Mouse (Mus musculus): ENCODE measurements at regions not wholly inside any gene's neighbourhood (a gene's known extent, or its start where the extent isn't known, plus 50 kb on each side); places are given as distances from the start of the nearest gene placed in this dataset.
"Not testable (repeated sequence)": the region's sequence is repeated elsewhere in the genome, so short reads cannot be mapped to it uniquely, and the experiment has no call there.

- no peak overlapping the region for H3K4me3 ChIP-seq (replicated peaks; ENCODE audit: extremely low read depth, low read depth, low read length)
- DNase-seq: no peak
- WGBS: 54% methylated on average over 6 of the region's 6 CpGs
- no peaks in the 10 kb centered on the region for H3K4me1 ChIP-seq (ENCODE audit: control insufficient read depth, insufficient read depth, low read length)
- TF ChIP-seq POLR2A (IDR thresholded peaks at IDR 0.05; ENCODE audit: borderline replicate concordance, extremely low read depth, low read depth, low read length) (no peak), CTCF (IDR thresholded peaks at IDR 0.05; ENCODE audit: insufficient read depth, low read length) (no peak)
Observed at GRCm38 (mm10) chr16:31533196-31533777, 111.2 kb downstream of the Bdh1 start.

GRCm38 (mm10) chr16:31534923-31535523 is 112.9 kb downstream of the Bdh1 start:
- TF ChIP-seq CTCF (IDR thresholded peaks at IDR 0.05; ENCODE audit: insufficient read depth, low read length) (no peak), POLR2A (IDR thresholded peaks at IDR 0.05; ENCODE audit: borderline replicate concordance, extremely low read depth, low read depth, low read length) (no peak)
- Histone ChIP-seq H3K4me1 (ENCODE audit: control insufficient read depth, insufficient read depth, low read length) (no peaks in the 10 kb centered on the region), H3K4me3 (replicated peaks; ENCODE audit: extremely low read depth, low read depth, low read length) (no peak overlapping the region)
- WGBS: 58% methylated on average over 4 of the region's 4 CpGs
- DNase-seq: no peak

- DNase-seq: no peak
- 92% methylated on average over 3 of the region's 3 CpGs for WGBS
- H3K4me3 ChIP-seq (replicated peaks; ENCODE audit: extremely low read depth, low read depth, low read length): no peak overlapping the region
- H3K4me1 ChIP-seq (ENCODE audit: control insufficient read depth, insufficient read depth, low read length): no peaks in the 10 kb centered on the region
- no peak for TF ChIP-seq POLR2A (IDR thresholded peaks at IDR 0.05; ENCODE audit: borderline replicate concordance, extremely low read depth, low read depth, low read length)
Observed at GRCm38 (mm10) chr16:31536328-31536727, 114.2 kb downstream of the Bdh1 start.

GRCm38 (mm10) chr16:31538606-31539005 is 116.5 kb downstream of the Bdh1 start:
- WGBS: 50% methylated on average over 3 of the region's 3 CpGs
- DNase-seq: no peak
- Histone ChIP-seq H3K4me3 (replicated peaks; ENCODE audit: extremely low read depth, low read depth, low read length) (no peak overlapping the region), H3K4me1 (ENCODE audit: control insufficient read depth, insufficient read depth, low read length) (no peaks in the 10 kb centered on the region)
- no peak for TF ChIP-seq CTCF (IDR thresholded peaks at IDR 0.05; ENCODE audit: insufficient read depth, low read length)

- TF ChIP-seq CTCF (IDR thresholded peaks at IDR 0.05; ENCODE audit: insufficient read depth, low read length) (no peak), POLR2A (IDR thresholded peaks at IDR 0.05; ENCODE audit: borderline replicate concordance, extremely low read depth, low read depth, low read length) (no peak)
- WGBS: 53% methylated on average over 10 of the region's 10 CpGs
- DNase-seq: no peak
- Histone ChIP-seq H3K4me1 (ENCODE audit: control insufficient read depth, insufficient read depth, low read length) (no peaks in the 10 kb centered on the region; the same call in 1 of the 2 replicates), H3K4me3 (replicated peaks; ENCODE audit: extremely low read depth, low read depth, low read length) (no peak overlapping the region)
Observed at GRCm38 (mm10) chr16:31543499-31544170, 119.6 kb upstream of the Dlg1 start.

- TF ChIP-seq CTCF (IDR thresholded peaks at IDR 0.05; ENCODE audit: insufficient read depth, low read length): no peak
- no peak for TF ChIP-seq POLR2A (IDR thresholded peaks at IDR 0.05; ENCODE audit: borderline replicate concordance, extremely low read depth, low read depth, low read length)
- no peak for DNase-seq
- H3K4me1 ChIP-seq (ENCODE audit: control insufficient read depth, insufficient read depth, low read length): no peaks in the 10 kb centered on the region; the same call in 1 of the 2 replicates
- WGBS: 11% methylated on average over 18 of the region's 18 CpGs
- H3K4me3 ChIP-seq (replicated peaks; ENCODE audit: extremely low read depth, low read depth, low read length): no peak overlapping the region
Observed at GRCm38 (mm10) chr16:31546062-31546827, 117.0 kb upstream of the Dlg1 start.

GRCm38 (mm10) chr16:31546828-31547224 is 116.4 kb upstream of the Dlg1 start:
- TF ChIP-seq POLR2A (IDR thresholded peaks at IDR 0.05; ENCODE audit: borderline replicate concordance, extremely low read depth, low read depth, low read length): no peak
- TF ChIP-seq CTCF (IDR thresholded peaks at IDR 0.05; ENCODE audit: insufficient read depth, low read length): no peak
- DNase-seq: no peak
- peaks cover 3% of the 10 kb centered on the region for H3K4me1 ChIP-seq (ENCODE audit: control insufficient read depth, insufficient read depth, low read length)
- WGBS: 37% methylated on average over 2 of the region's 2 CpGs
- no peak overlapping the region for H3K4me3 ChIP-seq (replicated peaks; ENCODE audit: extremely low read depth, low read depth, low read length)

- no peak overlapping the region for H3K4me3 ChIP-seq (replicated peaks; ENCODE audit: extremely low read depth, low read depth, low read length)
- no peak for DNase-seq
- H3K4me1 ChIP-seq (ENCODE audit: control insufficient read depth, insufficient read depth, low read length): peaks cover 3% of the 10 kb centered on the region
- 75% methylated on average over 10 of the region's 10 CpGs for WGBS
- TF ChIP-seq POLR2A (IDR thresholded peaks at IDR 0.05; ENCODE audit: borderline replicate concordance, extremely low read depth, low read depth, low read length) (no peak), CTCF (IDR thresholded peaks at IDR 0.05; ENCODE audit: insufficient read depth, low read length) (no peak)
Observed at GRCm38 (mm10) chr16:31547391-31547790, 115.9 kb upstream of the Dlg1 start.

GRCm38 (mm10) chr16:31549975-31550374 is 113.3 kb upstream of the Dlg1 start:
- DNase-seq: no peak
- 65% methylated on average over 5 of the region's 5 CpGs for WGBS
- H3K4me1 ChIP-seq (ENCODE audit: control insufficient read depth, insufficient read depth, low read length): peaks cover 3% of the 10 kb centered on the region
- no peak for TF ChIP-seq POLR2A (IDR thresholded peaks at IDR 0.05; ENCODE audit: borderline replicate concordance, extremely low read depth, low read depth, low read length)
- no peak for TF ChIP-seq CTCF (IDR thresholded peaks at IDR 0.05; ENCODE audit: insufficient read depth, low read length)
- no peak overlapping the region for H3K4me3 ChIP-seq (replicated peaks; ENCODE audit: extremely low read depth, low read depth, low read length)

- H3K4me1 ChIP-seq (ENCODE audit: control insufficient read depth, insufficient read depth, low read length); DNase-seq; H3K4me3 ChIP-seq (replicated peaks; ENCODE audit: extremely low read depth, low read depth, low read length): not testable (repeated sequence)
- 84% methylated on average over 2 of the region's 2 CpGs for WGBS
Observed at GRCm38 (mm10) chr16:31550539-31550938, 112.7 kb upstream of the Dlg1 start.
